Mouse (Mus musculus) cerebral cortex, adult 2 months (tissue): ENCODE results near the gene Spock1.

Experiments
- WGBS: fragments of 180-500 bp; shearing (Covaris S2); methylation state at CpG from one replicate; pipeline ENCODE4 v1.1.7; 2018; 5-methylcytosine and 5-hydroxymethylcytosine counted together

The Spock1 gene

GRCm38 (mm10) chr13:57908266-57908582 lies at the start of gene Spock1:
TSS of gene Spock1 (minus strand) at chr13:57908332.
- under 1% methylated on average over 32 of the region's 32 CpGs for WGBS

DNA sequence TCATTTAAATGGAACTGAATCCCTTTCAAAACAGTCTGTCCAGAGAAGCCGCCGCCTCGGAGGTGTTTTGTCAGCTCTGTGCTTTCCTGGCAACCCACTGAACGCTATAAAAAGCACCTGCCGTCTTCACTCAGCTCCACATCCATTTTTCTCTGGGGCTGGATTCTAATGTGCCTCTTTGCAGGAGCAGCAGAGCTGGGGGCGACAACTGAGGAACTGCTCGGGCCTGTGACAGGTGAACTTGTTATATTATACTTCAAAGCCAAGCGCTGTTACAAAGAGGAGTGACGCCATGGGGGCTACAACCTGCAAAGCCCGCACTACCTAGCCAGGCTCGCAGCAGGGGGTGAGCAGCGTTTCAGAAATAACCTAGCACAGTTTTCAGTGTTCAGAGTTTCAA lies 42.0 kb upstream of the Spock1 start:
- 50% methylated on average over 12 of the region's 12 CpGs for WGBS

- WGBS: 60% methylated on average over 4 of the region's 4 CpGs
Observed at GRCm38 (mm10) chr13:57949513-57949912, 41.4 kb upstream of the Spock1 start.

DNA sequence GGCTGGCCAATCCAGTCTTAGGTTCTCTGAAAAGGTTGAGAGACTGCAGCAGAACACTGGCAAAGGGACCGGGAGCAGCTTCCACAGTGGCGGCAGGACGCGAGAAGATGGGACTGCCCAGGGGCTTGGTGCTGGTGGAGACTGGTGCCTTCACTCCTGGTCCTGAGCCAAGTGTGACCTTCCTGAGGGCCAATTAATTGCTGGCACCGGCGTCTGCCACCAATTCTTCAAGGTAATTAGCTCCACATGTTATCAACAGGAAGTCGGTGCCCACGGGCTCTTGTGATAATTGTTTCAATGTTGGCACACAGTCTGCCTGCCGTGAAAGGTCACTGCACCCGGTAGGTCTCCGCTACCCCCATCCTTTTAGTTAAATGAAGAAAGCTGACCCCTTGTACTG lies 37.1 kb upstream of the Spock1 start:
- 45% methylated on average over 11 of the region's 11 CpGs for WGBS

DNA sequence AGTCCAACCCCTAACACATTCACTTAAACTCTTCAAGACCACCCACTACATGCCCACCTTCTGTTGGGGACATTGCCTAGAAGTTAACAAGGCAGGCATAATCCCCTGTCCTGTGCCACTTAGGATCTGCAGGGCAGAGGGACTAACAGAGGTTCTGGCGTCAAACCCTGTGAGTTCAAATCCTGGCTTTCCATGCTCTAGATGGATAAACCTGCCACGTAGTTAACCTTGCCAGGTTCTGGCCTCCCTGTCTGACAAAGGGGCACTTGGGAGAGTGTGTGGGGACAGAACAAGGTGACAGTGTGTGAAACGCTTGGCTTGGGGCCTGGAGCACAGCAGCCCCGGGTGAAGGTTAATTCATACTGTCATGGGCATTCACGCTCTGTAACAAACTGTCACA lies 36.3 kb upstream of the Spock1 start:
- 72% methylated on average over 5 of the region's 5 CpGs for WGBS

DNA sequence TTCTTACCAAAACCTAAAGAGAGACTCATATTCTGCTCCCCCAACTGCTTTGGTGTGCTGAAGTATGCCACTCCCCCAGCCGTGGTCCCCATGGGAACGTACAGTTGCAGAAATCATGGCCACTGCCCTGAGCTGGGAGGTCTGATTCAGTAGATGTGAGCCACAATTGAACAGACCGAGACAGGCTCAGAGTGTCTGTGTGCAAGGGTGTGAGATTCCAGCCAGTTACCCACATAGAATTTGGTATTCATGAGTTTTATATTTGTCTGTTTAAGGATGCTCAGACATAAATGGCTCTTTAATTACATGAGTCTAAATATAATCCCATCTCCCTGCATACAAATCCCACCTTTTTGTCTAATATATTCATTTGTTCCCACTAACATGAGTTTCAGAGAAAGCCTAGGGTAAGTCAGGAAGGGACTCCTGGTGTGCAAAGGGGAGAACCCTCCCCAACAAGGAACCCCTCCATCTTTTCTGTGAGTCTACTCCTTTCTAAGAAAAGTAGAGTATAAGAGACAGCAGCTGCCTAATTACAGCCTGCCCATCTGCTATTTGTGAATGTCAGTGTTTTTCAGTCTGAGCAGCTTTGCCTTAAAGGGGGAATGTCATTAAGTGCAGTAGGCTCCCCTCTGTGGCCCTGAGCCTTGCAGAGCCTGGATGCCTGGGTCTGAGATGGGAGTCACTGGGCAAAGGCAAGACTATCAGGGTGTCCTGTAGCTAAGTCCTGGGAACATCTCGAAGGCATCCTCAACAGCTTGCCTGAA lies 29.5 kb upstream of the Spock1 start:
- 46% methylated on average over 4 of the region's 4 CpGs for WGBS

- 54% methylated on average over 9 of the region's 9 CpGs for WGBS
Observed at GRCm38 (mm10) chr13:57931998-57932397, 23.9 kb upstream of the Spock1 start.

GRCm38 (mm10) chr13:57931376-57931775 lies 23.2 kb upstream of the Spock1 start:
- WGBS: 79% methylated on average over 3 of the region's 3 CpGs

DNA sequence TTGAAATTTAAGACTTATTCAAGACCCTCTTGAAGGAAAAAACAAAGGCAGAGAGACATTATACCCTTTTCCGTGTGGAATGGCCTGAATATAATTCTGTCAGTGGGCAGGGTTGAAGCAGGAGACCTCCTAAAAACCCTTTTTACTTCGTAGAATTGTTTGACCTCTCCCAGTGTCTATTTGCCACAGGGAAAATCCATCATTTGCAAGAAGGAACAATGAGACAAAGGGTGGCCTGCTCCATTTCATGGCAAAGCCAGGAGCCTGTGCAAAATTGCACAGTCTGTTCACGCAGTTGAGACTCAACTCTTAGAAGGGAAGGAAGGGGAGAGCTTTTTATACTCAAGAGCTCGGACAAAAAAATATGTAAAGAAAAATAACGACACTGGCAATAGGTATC lies 22.6 kb upstream of the Spock1 start:
- WGBS: 62% methylated on average over 5 of the region's 5 CpGs

DNA sequence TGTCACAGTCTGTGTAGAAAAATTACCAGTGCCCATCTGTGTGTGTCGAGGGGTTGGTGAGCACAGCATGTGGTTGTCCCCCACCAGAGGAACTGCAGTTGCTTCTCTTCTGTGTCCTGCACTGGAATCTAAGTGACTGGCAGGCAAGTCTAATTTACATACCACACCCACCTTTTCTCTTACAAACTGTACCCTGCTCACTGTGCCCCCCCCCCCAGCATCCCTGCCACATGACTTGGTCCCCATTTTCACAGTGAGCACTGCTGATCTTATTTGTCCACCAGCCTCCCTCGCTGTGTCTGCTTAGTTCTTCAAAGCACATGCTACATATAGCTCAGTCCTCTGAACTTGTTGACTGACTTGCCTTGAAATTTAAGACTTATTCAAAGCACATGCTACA lies 22.2 kb upstream of the Spock1 start:
- WGBS: 70% methylated on average over 2 of the region's 2 CpGs

DNA sequence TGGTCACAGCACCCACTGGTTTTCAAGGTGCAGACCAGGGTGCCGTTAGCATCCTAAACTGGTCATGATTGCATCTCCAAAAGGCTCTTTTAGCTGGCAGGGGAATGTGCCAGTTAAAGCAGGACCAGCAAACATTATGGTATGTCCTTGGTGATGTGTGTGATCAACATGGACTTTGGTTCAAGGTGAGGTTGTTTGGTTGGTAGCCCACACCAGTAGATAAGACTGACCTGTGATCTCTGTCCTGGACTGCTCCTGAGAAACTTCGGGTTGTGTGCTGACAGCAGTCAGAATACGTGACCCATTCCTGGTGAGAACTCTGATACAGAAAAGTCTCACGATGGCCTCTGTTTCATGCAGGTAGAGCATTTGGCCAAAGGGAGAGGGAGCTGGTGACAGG lies 11.8 kb upstream of the Spock1 start:
- 93% methylated on average over 4 of the region's 4 CpGs for WGBS

DNA sequence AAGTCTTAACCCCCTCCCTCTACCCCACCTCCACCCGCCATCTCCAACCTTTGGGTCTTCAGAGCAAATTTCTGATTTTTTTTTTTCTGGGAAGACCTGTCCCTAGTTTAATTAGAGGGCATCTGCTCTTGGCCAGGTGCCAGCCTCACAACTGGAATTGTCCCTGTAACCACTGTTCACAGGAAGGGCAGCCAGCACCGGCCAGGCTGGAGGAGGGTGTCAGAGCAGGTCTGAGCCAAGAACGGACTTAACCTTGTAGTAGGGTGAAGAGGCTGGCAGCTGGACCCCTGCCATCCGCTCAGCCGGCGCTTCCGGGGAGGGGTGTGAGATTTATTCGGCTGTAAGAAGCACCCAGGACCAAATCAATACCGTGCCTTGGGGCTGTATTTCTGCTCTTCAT lies 3.0 kb upstream of the Spock1 start:
- WGBS: 47% methylated on average over 9 of the region's 9 CpGs

- WGBS: 3% methylated on average over 60 of the region's 60 CpGs
Observed at GRCm38 (mm10) chr13:57907428-57908265, 485 bp downstream of the Spock1 start.

DNA sequence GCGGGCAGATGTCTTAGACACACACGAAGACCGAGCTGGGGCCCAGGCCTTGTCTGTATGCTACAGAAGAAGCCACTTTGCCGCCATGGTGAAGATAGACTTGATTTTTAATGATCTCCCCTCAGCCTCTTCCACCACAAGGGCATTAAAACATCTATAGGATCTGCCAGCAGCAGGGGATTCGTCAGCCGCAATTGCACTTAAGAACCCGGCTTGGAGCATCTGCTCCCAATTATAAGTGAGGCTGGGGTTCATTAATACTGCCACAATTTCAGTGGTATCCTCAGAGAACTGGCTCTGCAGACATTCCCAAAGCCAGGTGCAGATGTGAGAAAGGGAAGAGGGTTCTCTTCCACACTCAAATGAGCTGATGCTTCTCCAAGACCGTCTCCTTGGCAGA lies 13.5 kb downstream of the Spock1 start:
- 65% methylated on average over 8 of the region's 8 CpGs for WGBS

GRCm38 (mm10) chr13:57889708-57890107 lies 18.4 kb downstream of the Spock1 start:
- WGBS: 48% methylated on average over 9 of the region's 9 CpGs

- 47% methylated on average over 6 of the region's 6 CpGs for WGBS
Observed at GRCm38 (mm10) chr13:57889050-57889449, 19.1 kb downstream of the Spock1 start.

DNA sequence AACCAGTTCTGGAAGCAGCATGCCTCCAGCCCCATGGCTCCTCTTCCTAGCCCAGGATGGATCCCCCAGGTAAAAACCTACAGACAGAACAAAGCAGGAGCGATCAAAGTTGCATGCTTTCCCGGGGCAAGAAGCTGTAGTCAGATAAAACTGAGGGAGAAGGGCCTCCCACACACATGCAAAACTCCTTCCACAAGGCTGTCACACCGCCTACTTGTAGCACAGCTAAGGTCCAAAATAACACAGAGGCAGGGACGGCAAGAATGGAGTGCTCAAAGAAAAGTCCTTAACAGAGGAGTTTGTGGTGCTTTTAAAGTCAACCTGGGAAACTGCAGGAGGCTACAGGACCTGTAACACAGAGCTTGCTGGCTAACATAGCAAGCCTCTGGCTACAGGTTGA lies 28.3 kb downstream of the Spock1 start:
- 32% methylated on average over 4 of the region's 4 CpGs for WGBS

GRCm38 (mm10) chr13:57878797-57879196 lies 29.3 kb downstream of the Spock1 start:
- WGBS: 88% methylated on average over 11 of the region's 11 CpGs

DNA sequence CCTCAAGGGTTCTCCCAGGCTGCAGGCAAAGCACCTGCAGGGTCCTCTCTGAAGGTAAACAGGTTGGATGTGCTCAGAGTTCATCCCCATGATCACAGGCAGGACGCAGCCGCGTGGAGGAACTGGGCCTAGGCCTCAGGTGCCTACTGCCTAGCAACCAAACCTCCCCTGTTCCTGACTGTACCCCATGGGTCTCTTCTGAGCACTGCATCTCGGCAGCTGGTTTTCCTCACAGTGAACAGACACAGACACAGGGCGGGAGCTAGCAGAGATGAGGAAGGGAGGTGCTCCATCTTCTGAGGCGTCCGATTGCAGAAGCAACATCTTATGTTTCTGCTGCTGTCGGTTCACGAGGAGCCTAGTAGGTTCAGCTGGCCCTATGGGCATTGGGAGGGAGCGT lies 30.4 kb downstream of the Spock1 start:
- WGBS: 63% methylated on average over 10 of the region's 10 CpGs

- WGBS: 45% methylated on average over 5 of the region's 5 CpGs
Observed at GRCm38 (mm10) chr13:57876966-57877365, 31.2 kb downstream of the Spock1 start.

DNA sequence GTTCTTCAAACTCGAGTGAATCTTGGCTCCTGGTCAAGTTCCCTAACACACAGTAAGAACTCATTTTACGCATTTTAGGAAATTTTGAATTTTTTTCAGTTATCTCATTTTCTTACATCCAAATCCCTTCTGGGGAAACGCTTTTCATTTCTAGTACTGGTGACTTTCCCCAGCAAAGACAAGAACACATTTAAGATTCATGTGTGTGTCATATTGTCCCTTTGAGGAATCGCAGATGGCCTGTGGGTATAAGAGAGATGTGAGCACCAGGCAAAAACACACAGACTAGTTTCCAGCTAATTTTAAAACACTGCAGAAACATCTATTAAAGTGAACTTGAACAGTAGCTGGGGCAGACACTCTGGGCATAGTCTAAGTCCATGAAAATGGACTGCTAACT lies 38.1 kb downstream of the Spock1 start:
- 47% methylated on average over 4 of the region's 4 CpGs for WGBS

GRCm38 (mm10) chr13:57867586-57867985 lies 40.5 kb downstream of the Spock1 start:
- WGBS: 68% methylated on average over 7 of the region's 7 CpGs

- 41% methylated on average over 4 of the region's 4 CpGs for WGBS
Observed at GRCm38 (mm10) chr13:57865029-57865428, 43.1 kb downstream of the Spock1 start.
